Mouse (Mus musculus) heart, embryonic 15.5 days (tissue): ENCODE results near the gene Pemt. TPM values are rescaled to one million over a fixed set of nuclear protein-coding genes. Genes with fewer than 3 reads are reported as not detected.

Experiments used
- polyA plus RNA-seq: library from polyadenylated mRNA; unstranded; fragments of >200 nt; fragmentation: Nextera tagmentation; extraction: Ambion mirVana; gene quantifications from 2 replicates; pipeline ENCODE4 v1.2.1, GENCODE M21; 2015

The Pemt gene
- polyA plus RNA-seq, 1 experiment from 2014 or later = 7.3 TPM

Other genes with a start within 250 kb of the Pemt start
- gene Flcn, start 236.5 kb downstream of the Pemt start, polyA plus RNA-seq = 32.6 and 36.9 TPM in 2 replicates
- 35.0 and 38.2 TPM in 2 replicates for gene Nt5m, start 207.0 kb downstream of the Pemt start, polyA plus RNA-seq
- gene Cops3, start 206.7 kb downstream of the Pemt start, polyA plus RNA-seq = 135 and 160 TPM in 2 replicates
- 40.0 and 43.0 TPM in 2 replicates for gene Med9, start 98.3 kb downstream of the Pemt start, polyA plus RNA-seq
- gene Rasd1, start 81.5 kb downstream of the Pemt start, polyA plus RNA-seq = 7.2 and 7.7 TPM in 2 replicates
- gene Rai1, start 58.5 kb upstream of the Pemt start, polyA plus RNA-seq = 12.8 and 19.1 TPM in 2 replicates
- gene Srebf1, start 176.1 kb upstream of the Pemt start, polyA plus RNA-seq = 36.5 and 61.1 TPM in 2 replicates